ENCODE assay signal across 8 mouse cellular contexts in genomic region chr7:64424861-64425260, GRCm38 (mm10). TPM values are rescaled to one million over a fixed set of nuclear protein-coding genes. Genes with fewer than 3 reads are reported as not detected.
DNase-seq lines count a peak whose midpoint lies in the region; ATAC-seq and TF ChIP-seq lines count a peak whose summit lies in the region.

No protein-coding gene starts in this region.

- H3K4me2 ChIP-seq in embryonic facial prominence, embryonic 11.5 days (ENCODE audit: low read depth, low read length) = no peak overlapping the region
- H3K4me2 ChIP-seq in hindbrain, embryonic 16.5 days (ENCODE audit: low read length) = no peak overlapping the region

- peak; percentile 70 for TF ChIP-seq CTCF in layer of hippocampus, adult 2 months (conservative IDR thresholded peaks at IDR 0.05)

- H3K36me3 ChIP-seq in embryonic facial prominence, embryonic 11.5 days (replicated peaks; ENCODE audit: control insufficient read depth, insufficient read depth, low read depth, low read length) = no peaks in the 10 kb centered on the region
- no peaks in the 10 kb centered on the region for H3K36me3 ChIP-seq in embryonic facial prominence, embryonic 10.5 days (replicated peaks)
- H3K36me3 ChIP-seq in hindbrain, embryonic 16.5 days (ENCODE audit: control insufficient read depth, insufficient read depth, low read length) = no peaks in the 10 kb centered on the region

- peak; percentile 2 for DNase-seq in embryonic facial prominence, embryonic 11.5 days (ENCODE audit: low spot score)
- DNase-seq in embryonic facial prominence, embryonic 10.5 days (ENCODE audit: low spot score) = no peak
- peak in 1 of 2 experiments; percentile 21 for DNase-seq in layer of hippocampus, adult 2 months (ENCODE audit: low spot score in 2 of 2)
- DNase-seq in layer of hippocampus, postnatal 36 days = no peak
- DNase-seq in brain, adult 2 months (ENCODE audit: low read depth, low spot score) = peak; percentile 73
- DNase-seq in right cerebral cortex, postnatal 10 days (ENCODE audit: low spot score in 2 of 2) = no peak

- no peak for ATAC-seq in embryonic facial prominence, embryonic 11.5 days (replicated peaks; ENCODE audit: insufficient number of reproducible peaks, low FRiP score, low TSS enrichment, low read depth)
- peak; percentile 60; the same call in 1 of the 2 replicates for ATAC-seq in hindbrain, embryonic 16.5 days
- ATAC-seq in CD4-positive, CD25-positive, alpha-beta regulatory T cell, adult 4 months = no peak

- no peak overlapping the region for H3K27ac ChIP-seq in embryonic facial prominence, embryonic 11.5 days (replicated peaks; ENCODE audit: low read depth, low read length)
- H3K27ac ChIP-seq in embryonic facial prominence, embryonic 10.5 days (replicated peaks) = no peak overlapping the region
- H3K27ac ChIP-seq in layer of hippocampus, adult 2 months = 0 out of 2 replicates have a peak overlapping the region, but pooled peaks have one; percentile 14
- no peak overlapping the region for H3K27ac ChIP-seq in hindbrain, embryonic 16.5 days (ENCODE audit: low read depth, low read length)

- 57% methylated on average over 5 of the region's 5 CpGs for WGBS in embryonic facial prominence, embryonic 11.5 days
- 68% methylated on average over 5 of the region's 5 CpGs for WGBS in embryonic facial prominence, embryonic 10.5 days
- 63% methylated on average over 5 of the region's 5 CpGs for WGBS in hindbrain, embryonic 16.5 days

- H3K9ac ChIP-seq in embryonic facial prominence, embryonic 11.5 days (replicated peaks; ENCODE audit: low read length) = no peak overlapping the region
- H3K9ac ChIP-seq in hindbrain, embryonic 16.5 days (ENCODE audit: low read depth, low read length) = no peak overlapping the region

- H3K4me3 ChIP-seq in embryonic facial prominence, embryonic 11.5 days (ENCODE audit: low read depth, low read length) = no peak overlapping the region
- H3K4me3 ChIP-seq in embryonic facial prominence, embryonic 10.5 days = no peak overlapping the region
- no peak overlapping the region for H3K4me3 ChIP-seq in layer of hippocampus, adult 2 months
- H3K4me3 ChIP-seq in hindbrain, embryonic 16.5 days (ENCODE audit: low read length) = no peak overlapping the region

- no peaks in the 10 kb centered on the region for H3K4me1 ChIP-seq in embryonic facial prominence, embryonic 11.5 days (ENCODE audit: control insufficient read depth, insufficient read depth, low read length)
- no peaks in the 10 kb centered on the region for H3K4me1 ChIP-seq in embryonic facial prominence, embryonic 10.5 days
- H3K4me1 ChIP-seq in hindbrain, embryonic 16.5 days (ENCODE audit: control insufficient read depth, insufficient read depth, low read depth, low read length) = no peaks in the 10 kb centered on the region

- H3K9me3 ChIP-seq in embryonic facial prominence, embryonic 11.5 days (replicated peaks; ENCODE audit: control insufficient read depth, low read length) = no peaks in the 10 kb centered on the region
- H3K9me3 ChIP-seq in embryonic facial prominence, embryonic 10.5 days = no peaks in the 10 kb centered on the region
- no peaks in the 10 kb centered on the region for H3K9me3 ChIP-seq in hindbrain, embryonic 16.5 days (ENCODE audit: control insufficient read depth, low read length)

- no peaks in the 10 kb centered on the region for H3K27me3 ChIP-seq in embryonic facial prominence, embryonic 11.5 days (ENCODE audit: control insufficient read depth, insufficient read depth, low read length)
- H3K27me3 ChIP-seq in embryonic facial prominence, embryonic 10.5 days (replicated peaks; ENCODE audit: low read depth, poor library complexity, severe bottlenecking) = no peaks in the 10 kb centered on the region
- H3K27me3 ChIP-seq in hindbrain, embryonic 16.5 days (replicated peaks; ENCODE audit: control insufficient read depth, insufficient read depth, low read length) = no peaks in the 10 kb centered on the region

RNA-seq across cellular contexts. Expression of gene Mcee, which starts 32.5 kb away (rescaled TPM):
- polyA plus RNA-seq in embryonic facial prominence, embryonic 11.5 days (2014; fragmentation: Nextera tagmentation; extraction: Ambion mirVana) = 44.3 and 44.4 TPM in 2 replicates
- 44.0 and 44.6 TPM in 2 replicates for polyA plus RNA-seq in embryonic facial prominence, embryonic 10.5 days (2016; fragmentation: Nextera tagmentation; extraction: Ambion mirVana)
- total RNA-seq in layer of hippocampus, adult 2 months (2021) = 10 to 100 TPM; 50.0 to 51.5 TPM
- total RNA-seq in layer of hippocampus, postnatal 36 days (2021) = 10 to 100 TPM; 45.1 to 51.9 TPM
- polyA plus RNA-seq in hindbrain, embryonic 16.5 days (2015; fragmentation: Nextera tagmentation; extraction: Ambion mirVana) = 51.2 and 67.9 TPM in 2 replicates
- 10 to 100 TPM; 15.6 to 23.5 TPM for polyA plus RNA-seq in CD4-positive, CD25-positive, alpha-beta regulatory T cell, adult 4 months (2017; shearing (Covaris generic))

RNA-seq across cellular contexts. Expression of gene Mphosph10, which starts 32.8 kb away (rescaled TPM):
- 55.3 and 68.7 TPM in 2 replicates for polyA plus RNA-seq in embryonic facial prominence, embryonic 11.5 days (2014; fragmentation: Nextera tagmentation; extraction: Ambion mirVana)
- polyA plus RNA-seq in embryonic facial prominence, embryonic 10.5 days (2016; fragmentation: Nextera tagmentation; extraction: Ambion mirVana) = 53.4 and 56.1 TPM in 2 replicates
- 10 to 100 TPM; 22.9 to 26.1 TPM for total RNA-seq in layer of hippocampus, adult 2 months (2021)
- total RNA-seq in layer of hippocampus, postnatal 36 days (2021) = 10 to 100 TPM; 23.9 TPM
- 21.3 and 22.8 TPM in 2 replicates for polyA plus RNA-seq in hindbrain, embryonic 16.5 days (2015; fragmentation: Nextera tagmentation; extraction: Ambion mirVana)
- 10 to 100 TPM; 53.8 to 64.5 TPM for polyA plus RNA-seq in CD4-positive, CD25-positive, alpha-beta regulatory T cell, adult 4 months (2017; shearing (Covaris generic))

RNA-seq across cellular contexts. Expression of gene Fan1, which starts 51.0 kb away (rescaled TPM):
- polyA plus RNA-seq in embryonic facial prominence, embryonic 11.5 days (2014; fragmentation: Nextera tagmentation; extraction: Ambion mirVana) = 5.5 and 6.4 TPM in 2 replicates
- polyA plus RNA-seq in embryonic facial prominence, embryonic 10.5 days (2016; fragmentation: Nextera tagmentation; extraction: Ambion mirVana) = 9.4 and 10.7 TPM in 2 replicates
- total RNA-seq in layer of hippocampus, adult 2 months (2021) = 10 to 100 TPM; 13.3 to 14.0 TPM
- 10 to 100 TPM; 12.2 to 13.1 TPM for total RNA-seq in layer of hippocampus, postnatal 36 days (2021)
- 5.5 and 5.7 TPM in 2 replicates for polyA plus RNA-seq in hindbrain, embryonic 16.5 days (2015; fragmentation: Nextera tagmentation; extraction: Ambion mirVana)
- polyA plus RNA-seq in CD4-positive, CD25-positive, alpha-beta regulatory T cell, adult 4 months (2017; shearing (Covaris generic)) = 1 to 10 TPM; 3.7 to 7.1 TPM

Comparison
In these comparisons a context has a peak if more than half of its experiments do, and no peak if none do; other contexts are left out.
1. DNase-seq: peak in embryonic facial prominence, embryonic 11.5 days (single experiment) and brain, adult 2 months (single experiment); none in embryonic facial prominence, embryonic 10.5 days (single experiment), layer of hippocampus, postnatal 36 days (0 of 2) and right cerebral cortex, postnatal 10 days (0 of 2).